Mouse (Mus musculus) midbrain, embryonic 10.5 days (tissue): ENCODE measurements around the gene Klrc2. TPM values are rescaled to one million over a fixed set of nuclear protein-coding genes. Genes with fewer than 3 reads are reported as not detected.
"Not testable (repeated sequence)": the region's sequence is repeated elsewhere in the genome, so short reads cannot be mapped to it uniquely, and the experiment has no call there.

Source experiments
- DNase-seq: peaks from one replicate; pipeline ENCODE4 v3.0.0-alpha.2; 2017; ENCODE audit warnings: low spot score
- H3K27ac ChIP-seq: fragments of 300-500 bp; sonication (generic); replicated peaks from 2 replicates; pipeline ENCODE4 v1.5.1; 2016; ENCODE audit warnings: mild to moderate bottlenecking
- H3K27me3 ChIP-seq: fragments of 300-500 bp; sonication (generic); 2 replicates; pipeline ENCODE4 v1.6.1; 2016; ENCODE audit warnings: low read depth, mild to moderate bottlenecking; ENCODE audit not compliant: poor library complexity, severe bottlenecking
- H3K36me3 ChIP-seq: fragments of 300-500 bp; sonication (generic); 2 replicates; pipeline ENCODE4 v1.6.1; 2016; ENCODE audit warnings: mild to moderate bottlenecking, moderate library complexity
- H3K4me1 ChIP-seq: fragments of 300-500 bp; sonication (generic); 2 replicates; pipeline ENCODE4 v1.6.1; 2016
- H3K4me3 ChIP-seq: fragments of 300-500 bp; sonication (generic); 2 replicates; pipeline ENCODE4 v1.5.1; 2016; ENCODE audit warnings: mild to moderate bottlenecking, moderate library complexity
- H3K9me3 ChIP-seq: fragments of 300-500 bp; sonication (generic); replicated peaks from 2 replicates; pipeline ENCODE4 v1.6.1; 2016; ENCODE audit warnings: mild to moderate bottlenecking
- WGBS: fragments of 180-500 bp; shearing (Covaris S2); methylation state at CpG from one replicate; pipeline ENCODE4 v1.1.7; 2016; 5-methylcytosine and 5-hydroxymethylcytosine counted together
- microRNA-seq: library from miRNA; unstranded; fragments of <30 nt; microRNA quantifications from one replicate; pipeline ENCODE4, GENCODE M21; 2017
- polyA plus RNA-seq: library from polyadenylated mRNA; unstranded; fragments of >200 nt; fragmentation: Nextera tagmentation; extraction: Ambion mirVana; gene quantifications from 2 replicates; pipeline ENCODE4 v1.2.1, GENCODE M21; 2016

The Klrc2 gene
- not detected in 2 replicates for polyA plus RNA-seq

DNA sequence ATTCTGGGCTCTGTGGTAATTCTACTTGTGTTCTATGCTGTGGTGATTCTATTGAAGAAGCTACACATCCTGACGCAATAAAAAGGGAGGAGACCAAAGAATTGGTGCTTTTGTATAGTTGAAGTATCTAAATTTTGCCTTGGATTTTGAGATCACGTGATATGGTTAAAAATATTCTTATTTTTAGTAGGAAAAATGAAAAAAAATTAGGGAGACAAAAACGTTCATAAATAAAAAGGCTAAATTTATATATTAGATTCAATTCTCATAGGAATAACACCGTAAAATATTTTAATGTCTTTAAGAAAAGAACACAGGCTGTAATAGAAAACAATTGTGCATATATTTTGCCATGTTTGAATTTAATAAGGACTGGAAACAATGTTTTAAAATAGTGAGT is at the start of gene Klrc2:
TSS of gene Klrc2 (minus strand) at position 101 of the 400 bp plus-strand sequence.
- H3K9me3 ChIP-seq, H3K36me3 ChIP-seq, H3K27ac ChIP-seq, H3K4me1 ChIP-seq, DNase-seq, H3K27me3 ChIP-seq, H3K4me3 ChIP-seq: not testable (repeated sequence)
- WGBS = 79% methylated on average over 4 of the region's 4 CpGs

DNA sequence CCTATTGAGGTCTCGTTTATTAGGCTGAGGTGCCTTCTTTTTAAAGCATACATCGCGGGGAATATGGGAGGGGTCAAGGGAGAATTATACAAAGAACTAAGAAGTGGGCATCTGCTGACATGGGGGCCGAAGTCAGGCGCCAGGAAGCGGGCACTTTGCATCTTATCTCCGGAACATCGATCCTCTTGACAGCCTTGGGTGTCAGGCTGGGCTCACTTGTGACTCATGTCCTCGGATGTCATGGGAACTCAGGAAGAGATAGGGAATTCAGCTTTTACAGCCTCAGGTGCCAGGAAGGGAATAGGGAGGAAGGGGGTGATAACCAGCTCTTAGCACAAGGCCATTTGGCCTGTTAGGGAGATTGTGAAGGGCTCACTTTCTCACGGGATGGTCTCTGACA is 30.9 kb upstream of the Klrc2 start:
- WGBS = 88% methylated on average over 10 of the region's 10 CpGs
- not testable (repeated sequence) for H3K4me1 ChIP-seq, H3K9me3 ChIP-seq, H3K4me3 ChIP-seq, DNase-seq, H3K36me3 ChIP-seq, H3K27ac ChIP-seq, H3K27me3 ChIP-seq

DNA sequence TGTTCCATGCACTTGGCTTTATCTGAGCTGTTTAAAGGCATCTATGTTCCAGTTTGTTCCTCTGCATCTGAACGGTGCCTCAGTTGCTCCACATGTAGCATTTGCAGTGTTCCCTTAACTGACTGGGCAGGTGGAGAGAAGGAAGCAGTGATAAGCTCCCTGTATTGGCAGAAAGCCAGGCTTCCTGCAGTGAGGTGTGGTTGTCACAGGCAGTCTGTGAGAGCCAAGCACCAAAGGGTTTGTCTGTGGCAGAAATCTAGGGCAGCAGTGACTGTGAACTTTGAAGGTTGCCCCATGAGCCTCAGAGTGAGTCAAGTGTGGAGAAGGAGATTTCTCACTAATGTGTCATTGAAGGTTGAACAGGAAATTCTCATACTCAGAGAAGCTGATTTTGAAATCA is 19.9 kb upstream of the Klrc2 start:
- no peaks in the 10 kb centered on the region for H3K36me3 ChIP-seq
- 88% methylated on average over 1 of the region's 1 CpGs for WGBS

DNA sequence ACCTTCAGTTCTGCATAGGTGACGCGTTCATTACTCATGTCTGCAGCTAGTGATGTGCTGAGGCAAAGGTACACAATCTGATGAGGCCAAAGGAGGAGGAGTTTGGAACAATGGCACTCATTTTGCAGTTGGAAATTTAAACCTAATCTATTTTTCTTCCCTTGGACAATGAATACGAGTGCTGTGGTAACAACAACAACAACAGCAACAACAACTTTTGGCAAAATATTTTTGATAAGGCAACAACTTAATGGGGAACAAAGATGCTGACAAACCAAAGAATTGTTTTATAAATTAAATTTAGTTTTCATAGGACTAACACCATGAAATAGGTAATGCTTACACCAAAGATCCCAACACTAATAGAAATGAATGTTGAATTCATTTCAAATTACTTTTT is 18.4 kb upstream of the Klrc2 start, which contains the start of gene Klrc1:
TSS of gene Klrc1 (minus strand) at position 101 of the 400 bp plus-strand sequence.
- H3K27ac ChIP-seq = no peak within 1 kb of the TSS
- no peaks in the 10 kb centered on the region for H3K36me3 ChIP-seq
- H3K4me3 ChIP-seq = no peak within 1 kb of the TSS
- DNase-seq = no peak
- H3K9me3 ChIP-seq = no peaks in the 10 kb centered on the region
- H3K27me3 ChIP-seq = no peaks in the 10 kb centered on the region
- no peaks in the 10 kb centered on the region for H3K4me1 ChIP-seq
- WGBS = 81% methylated on average over 3 of the region's 3 CpGs

More for the DNA sequence above, 19.9 kb upstream of the Klrc2 start:
- no peak for DNase-seq
- no peaks in the 10 kb centered on the region for H3K27me3 ChIP-seq
- no peaks in the 10 kb centered on the region for H3K4me1 ChIP-seq
- no peak overlapping the region for H3K4me3 ChIP-seq
- no peak overlapping the region for H3K27ac ChIP-seq
- H3K9me3 ChIP-seq = no peaks in the 10 kb centered on the region

DNA sequence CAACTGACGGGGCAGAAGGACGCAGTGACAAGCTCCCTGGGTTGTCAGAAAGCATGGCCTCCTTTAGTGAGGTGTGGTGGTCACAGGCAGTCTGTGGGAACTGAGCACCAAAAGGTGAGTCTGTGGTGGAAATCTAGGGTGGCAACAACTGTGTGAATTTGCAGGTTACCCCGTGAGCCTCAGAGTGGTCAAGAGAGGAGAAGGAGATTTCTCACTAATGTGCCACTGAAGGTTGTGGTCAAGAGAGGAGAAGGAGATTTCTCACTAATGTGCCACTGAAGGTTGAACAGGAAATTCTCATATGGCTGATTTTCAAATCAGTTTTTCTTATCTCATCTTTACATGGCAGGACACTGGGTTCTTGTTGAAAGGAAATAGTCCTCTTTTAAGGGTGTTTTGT is 812 bp upstream of the Klrc2 start:
- WGBS = no CpG with 5 or more reads among the region's 3 CpGs
- not testable (repeated sequence) for H3K36me3 ChIP-seq, H3K4me1 ChIP-seq, H3K4me3 ChIP-seq, H3K9me3 ChIP-seq, H3K27me3 ChIP-seq, DNase-seq, H3K27ac ChIP-seq

DNA sequence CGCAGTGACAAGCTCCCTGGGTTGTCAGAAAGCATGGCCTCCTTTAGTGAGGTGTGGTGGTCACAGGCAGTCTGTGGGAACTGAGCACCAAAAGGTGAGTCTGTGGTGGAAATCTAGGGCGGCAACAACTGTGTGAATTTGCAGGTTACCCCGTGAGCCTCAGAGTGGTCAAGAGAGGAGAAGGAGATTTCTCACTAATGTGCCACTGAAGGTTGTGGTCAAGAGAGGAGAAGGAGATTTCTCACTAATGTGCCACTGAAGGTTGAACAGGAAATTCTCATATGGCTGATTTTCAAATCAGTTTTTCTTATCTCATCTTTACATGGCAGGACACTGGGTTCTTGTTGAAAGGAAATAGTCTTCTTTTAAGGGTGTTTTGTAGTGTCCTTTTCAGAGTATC is 16.4 kb downstream of the Klrc2 start:
- H3K4me1 ChIP-seq, H3K9me3 ChIP-seq, H3K27ac ChIP-seq, H3K4me3 ChIP-seq, H3K27me3 ChIP-seq, H3K36me3 ChIP-seq, DNase-seq: not testable (repeated sequence)
- WGBS = no CpG with 5 or more reads among the region's 3 CpGs

DNA sequence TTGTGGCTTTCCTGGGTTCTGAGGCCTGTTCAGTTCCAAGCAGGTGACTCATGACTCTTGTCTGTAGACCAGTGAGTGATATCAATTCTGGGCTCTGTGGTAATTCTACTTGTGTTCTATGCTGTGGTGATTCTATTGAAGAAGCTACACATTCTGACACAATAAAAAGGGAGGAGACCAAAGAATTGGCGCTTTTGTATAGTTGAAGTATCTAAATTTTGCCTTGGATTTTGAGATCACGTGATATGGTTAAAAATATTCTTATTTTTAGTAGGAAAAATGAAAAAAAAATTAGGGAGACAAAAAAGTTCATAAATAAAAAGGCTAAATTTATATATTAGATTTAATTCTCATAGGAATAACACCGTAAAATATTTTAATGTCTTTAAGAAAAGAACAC is 17.3 kb downstream of the Klrc2 start, which contains the start of gene Klrc3:
TSS of gene Klrc3 (minus strand) at position 101 of the 400 bp plus-strand sequence.
- H3K27ac ChIP-seq, H3K27me3 ChIP-seq, H3K4me3 ChIP-seq, DNase-seq, H3K4me1 ChIP-seq, H3K9me3 ChIP-seq, H3K36me3 ChIP-seq: not testable (repeated sequence)
- WGBS = 89% methylated on average over 3 of the region's 3 CpGs

DNA sequence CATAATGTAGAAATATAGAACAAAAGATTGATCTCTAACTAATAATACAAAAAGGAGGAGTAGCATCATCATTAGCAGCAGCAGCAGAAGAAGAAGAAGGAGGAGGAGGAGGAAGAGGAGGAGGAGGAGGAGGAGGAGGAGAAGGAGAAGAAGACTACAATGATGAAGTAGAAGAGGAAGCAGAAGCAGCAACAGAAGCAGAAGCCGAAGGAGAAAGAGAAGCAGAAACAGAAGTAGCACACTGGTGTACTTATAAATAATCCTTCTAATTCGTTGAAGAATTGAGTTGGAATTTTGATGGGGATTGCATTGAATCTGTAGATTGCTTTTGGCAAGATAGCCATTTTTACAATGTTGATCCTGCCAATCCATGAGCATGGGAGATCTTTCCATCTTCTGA is 29.4 kb downstream of the Klrc2 start:
- H3K4me1 ChIP-seq, H3K27me3 ChIP-seq, H3K4me3 ChIP-seq, H3K9me3 ChIP-seq, DNase-seq, H3K27ac ChIP-seq, H3K36me3 ChIP-seq: not testable (repeated sequence)
- WGBS = 84% methylated on average over 2 of the region's 2 CpGs

DNA sequence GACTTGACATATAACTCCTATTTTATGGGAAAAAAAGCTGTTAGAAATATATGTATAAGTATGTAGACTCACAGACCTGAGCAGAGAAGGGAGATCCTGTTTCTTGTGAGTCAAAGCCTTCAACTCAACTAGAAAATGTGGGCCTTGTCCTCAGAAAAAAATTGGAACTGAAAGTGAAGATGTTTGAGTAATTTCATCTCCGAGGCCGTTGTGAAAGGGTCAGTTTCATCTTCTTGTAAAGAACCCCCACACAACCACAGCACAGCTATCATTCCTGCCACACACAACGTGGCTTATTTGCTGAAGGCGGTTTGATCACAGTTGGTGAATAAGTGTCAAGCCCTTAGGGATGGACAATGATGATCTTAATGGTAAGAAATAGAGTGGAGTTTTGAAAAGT is 36.8 kb downstream of the Klrc2 start, which contains the start of gene Klrk1:
TSS of gene Klrk1 (minus strand) at position 130 of the 400 bp plus-strand sequence.
- Histone ChIP-seq H3K36me3 (no peaks in the 10 kb centered on the region), H3K9me3 (no peaks in the 10 kb centered on the region), H3K27me3 (no peaks in the 10 kb centered on the region), H3K4me3 (no peak within 1 kb of the TSS), H3K27ac (no peak within 1 kb of the TSS), H3K4me1 (no peaks in the 10 kb centered on the region)
- DNase-seq = no peak
- 81% methylated on average over 4 of the region's 4 CpGs for WGBS

DNA sequence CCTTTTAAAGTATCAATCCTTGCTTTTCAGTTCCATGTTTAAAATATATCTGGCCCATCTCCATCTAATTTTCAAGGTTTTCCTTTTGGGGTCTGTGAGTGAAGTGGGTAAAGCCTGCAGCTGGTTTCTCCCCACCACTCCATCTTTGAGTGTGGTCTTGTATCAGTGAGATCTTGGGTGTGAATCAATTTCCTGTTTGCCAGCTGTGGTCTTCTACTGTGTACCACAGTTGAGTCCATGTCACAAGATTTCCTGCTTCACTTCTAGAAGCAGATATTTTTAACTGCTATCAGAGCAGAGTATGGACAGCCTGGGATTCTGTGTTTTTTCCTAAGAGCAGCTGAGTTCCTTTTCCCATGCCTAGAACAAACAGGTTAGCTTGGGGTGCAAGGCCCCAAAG is 52.1 kb downstream of the Klrc2 start:
- Histone ChIP-seq H3K9me3 (no peaks in the 10 kb centered on the region), H3K4me1 (no peaks in the 10 kb centered on the region)
- no peak for DNase-seq

More for the DNA sequence above, 52.1 kb downstream of the Klrc2 start:
- Histone ChIP-seq H3K27ac (no peak overlapping the region), H3K27me3 (no peaks in the 10 kb centered on the region), H3K36me3 (no peaks in the 10 kb centered on the region), H3K4me3 (no peak overlapping the region)

Small RNAs within 50 kb of the gene (microRNA-seq; reads per million reads assigned to microRNA genes)
- not detected for gene Mir680-1

Other genes starting within 250 kb of the Klrc2 start
- 0.42 and 0.68 TPM in 2 replicates for gene Clec1a, start 208.7 kb downstream of the Klrc2 start, polyA plus RNA-seq
- gene Olr1, start 153.5 kb downstream of the Klrc2 start, polyA plus RNA-seq = 0.10 TPM in 1 of 2 replicates, not detected in the other
- not detected in 2 replicates for gene Tmem52b, start 148.1 kb downstream of the Klrc2 start, polyA plus RNA-seq
- gene Gabarapl1, start 127.5 kb downstream of the Klrc2 start, polyA plus RNA-seq = 47.1 and 59.3 TPM in 2 replicates
- not detected in 2 replicates for gene Klre1, start 82.8 kb downstream of the Klrc2 start, polyA plus RNA-seq
- 0.14 TPM in 1 of 2 replicates, not detected in the other for gene Klrd1, start 68.9 kb downstream of the Klrc2 start, polyA plus RNA-seq
- gene Klrk1, start 36.8 kb downstream of the Klrc2 start, polyA plus RNA-seq = 0.22 and 0.39 TPM in 2 replicates
- gene Klrc3, start 17.4 kb downstream of the Klrc2 start, polyA plus RNA-seq = not detected in 2 replicates
- gene Klrc1, start 18.3 kb upstream of the Klrc2 start, polyA plus RNA-seq = not detected in 2 replicates
- not detected in 2 replicates for gene Klri1, start 56.4 kb upstream of the Klrc2 start, polyA plus RNA-seq
- gene Klri2, start 79.8 kb upstream of the Klrc2 start, polyA plus RNA-seq = not detected in 2 replicates
- gene Gm156, start 123.6 kb upstream of the Klrc2 start, polyA plus RNA-seq = not detected in 2 replicates
- not detected in 2 replicates for gene Gm17631, start 202.0 kb upstream of the Klrc2 start, polyA plus RNA-seq
- gene Klra17, start 216.0 kb upstream of the Klrc2 start, polyA plus RNA-seq = not detected in 2 replicates